Mouse (Mus musculus): ENCODE data around the gene Nf1. TPM values are rescaled to one million over a fixed set of nuclear protein-coding genes. Genes with fewer than 3 reads are reported as not detected.

Gene Nf1
- polyA plus RNA-seq, 1 experiment from 2014 or later = 6.5 TPM

DNA sequence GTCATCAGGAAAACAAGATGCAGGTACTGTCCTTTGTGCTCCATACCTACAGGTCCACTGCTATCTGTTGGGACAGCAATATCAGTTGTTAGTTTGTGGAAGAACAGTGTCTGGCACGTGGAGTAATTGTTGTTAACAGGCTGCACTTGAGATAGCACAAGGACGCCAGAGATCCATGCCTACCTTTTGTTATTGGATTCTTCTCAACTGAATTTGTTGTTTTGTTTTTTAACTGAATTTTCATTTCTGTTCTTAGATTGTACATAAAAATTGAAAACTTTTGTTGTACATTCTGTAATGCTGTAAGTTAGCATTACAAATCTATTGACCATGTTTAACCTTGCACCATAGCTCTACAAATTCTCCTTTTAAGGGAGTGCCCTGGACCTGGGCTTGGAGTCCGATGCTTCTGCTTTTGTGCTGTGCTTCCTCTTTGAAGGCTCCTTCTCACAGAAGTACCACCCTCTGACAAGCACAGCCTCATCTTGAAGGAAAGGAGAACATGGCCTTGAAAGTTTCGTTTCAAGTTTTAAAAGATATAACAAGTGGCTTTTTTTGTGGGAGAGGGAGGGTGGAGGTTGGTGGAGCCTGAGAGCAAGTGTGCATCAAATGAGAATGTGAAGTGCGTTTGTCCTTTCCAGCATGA lies 188.4 kb downstream of the Nf1 start:
- no peaks in the 10 kb centered on the region for H3K4me1 ChIP-seq
- H3K36me3 ChIP-seq = peaks cover 48% of the 10 kb centered on the region
- no peak overlapping the region for H3K4me3 ChIP-seq
- H3K27ac ChIP-seq = no peak overlapping the region
- WGBS = 93% methylated on average over 5 of the region's 5 CpGs
- no peak for DNase-seq (ENCODE audit: low spot score)
- H3K9me3 ChIP-seq (replicated peaks) = no peaks in the 10 kb centered on the region
- H3K27me3 ChIP-seq (ENCODE audit: low read depth, poor library complexity, severe bottlenecking) = no peaks in the 10 kb centered on the region

GRCm38 (mm10) chr11:79528601-79529000 lies 189.1 kb downstream of the Nf1 start:
- Histone ChIP-seq H3K36me3 (peaks cover 54% of the 10 kb centered on the region), H3K4me1 (no peaks in the 10 kb centered on the region), H3K9me3 (replicated peaks) (no peaks in the 10 kb centered on the region), H3K4me3 (no peak overlapping the region), H3K27ac (no peak overlapping the region), H3K27me3 (ENCODE audit: low read depth, poor library complexity, severe bottlenecking) (no peaks in the 10 kb centered on the region)
- DNase-seq (ENCODE audit: low spot score) = no peak
- 96% methylated on average over 3 of the region's 3 CpGs for WGBS

- Histone ChIP-seq H3K36me3 (peaks cover 55% of the 10 kb centered on the region), H3K9me3 (replicated peaks) (no peaks in the 10 kb centered on the region), H3K27me3 (ENCODE audit: low read depth, poor library complexity, severe bottlenecking) (no peaks in the 10 kb centered on the region), H3K4me3 (no peak overlapping the region), H3K27ac (no peak overlapping the region), H3K4me1 (no peaks in the 10 kb centered on the region)
- DNase-seq (ENCODE audit: low spot score) = no peak
- 94% methylated on average over 6 of the region's 6 CpGs for WGBS
Observed at GRCm38 (mm10) chr11:79529226-79529625, 189.7 kb downstream of the Nf1 start.

GRCm38 (mm10) chr11:79529736-79530135 lies 190.2 kb downstream of the Nf1 start:
- 97% methylated on average over 2 of the region's 2 CpGs for WGBS
- no peaks in the 10 kb centered on the region for H3K4me1 ChIP-seq
- H3K27me3 ChIP-seq (ENCODE audit: low read depth, poor library complexity, severe bottlenecking) = no peaks in the 10 kb centered on the region
- H3K27ac ChIP-seq = no peak overlapping the region
- H3K36me3 ChIP-seq = peaks cover 51% of the 10 kb centered on the region
- H3K4me3 ChIP-seq = no peak overlapping the region
- H3K9me3 ChIP-seq (replicated peaks) = no peaks in the 10 kb centered on the region
- no peak for DNase-seq (ENCODE audit: low spot score)

GRCm38 (mm10) chr11:79530333-79530761 lies 190.9 kb downstream of the Nf1 start, which contains the start of the genes Evi2 and Evi2a:
TSS of gene Evi2 (minus strand) at chr11:79530589.
TSS of gene Evi2a (minus strand) at chr11:79530609.
- Histone ChIP-seq H3K27me3 (ENCODE audit: low read depth, poor library complexity, severe bottlenecking) (no peaks in the 10 kb centered on the region), H3K4me3 (no peak within 1 kb of the TSS)
- WGBS = 93% methylated on average over 7 of the region's 7 CpGs

DNA sequence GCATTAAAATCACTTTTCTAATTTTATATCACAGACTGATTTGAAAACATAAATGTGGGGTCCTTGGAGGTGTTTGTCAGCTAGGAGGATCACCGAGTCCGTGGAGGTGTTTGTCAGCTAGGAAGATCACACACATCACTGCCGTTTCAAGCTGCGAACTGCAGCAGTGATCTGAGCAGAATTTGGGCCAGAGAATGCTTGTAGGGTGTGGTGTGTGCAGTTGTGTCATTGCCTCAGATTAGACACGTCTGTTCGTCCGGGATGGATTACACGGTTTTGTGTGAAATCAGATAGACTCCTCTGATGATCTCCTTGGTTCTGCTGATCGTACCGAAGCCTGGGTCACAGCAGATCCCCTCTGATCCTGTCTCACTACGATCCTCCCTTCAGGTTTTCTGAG lies 191.3 kb downstream of the Nf1 start:
- 90% methylated on average over 11 of the region's 11 CpGs for WGBS
- Histone ChIP-seq H3K4me3 (no peak overlapping the region), H3K36me3 (peaks cover 51% of the 10 kb centered on the region), H3K27ac (no peak overlapping the region), H3K9me3 (replicated peaks) (no peaks in the 10 kb centered on the region), H3K27me3 (ENCODE audit: low read depth, poor library complexity, severe bottlenecking) (no peaks in the 10 kb centered on the region), H3K4me1 (no peaks in the 10 kb centered on the region)
- no peak for DNase-seq (ENCODE audit: low spot score)

More at GRCm38 (mm10) chr11:79530333-79530761, 190.9 kb downstream of the Nf1 start, which contains the start of the genes Evi2 and Evi2a:
- Histone ChIP-seq H3K36me3 (peaks cover 49% of the 10 kb centered on the region), H3K27ac (no peak within 1 kb of the TSS), H3K4me1 (no peaks in the 10 kb centered on the region), H3K9me3 (replicated peaks) (no peaks in the 10 kb centered on the region)
- no peak for DNase-seq (ENCODE audit: low spot score)

DNA sequence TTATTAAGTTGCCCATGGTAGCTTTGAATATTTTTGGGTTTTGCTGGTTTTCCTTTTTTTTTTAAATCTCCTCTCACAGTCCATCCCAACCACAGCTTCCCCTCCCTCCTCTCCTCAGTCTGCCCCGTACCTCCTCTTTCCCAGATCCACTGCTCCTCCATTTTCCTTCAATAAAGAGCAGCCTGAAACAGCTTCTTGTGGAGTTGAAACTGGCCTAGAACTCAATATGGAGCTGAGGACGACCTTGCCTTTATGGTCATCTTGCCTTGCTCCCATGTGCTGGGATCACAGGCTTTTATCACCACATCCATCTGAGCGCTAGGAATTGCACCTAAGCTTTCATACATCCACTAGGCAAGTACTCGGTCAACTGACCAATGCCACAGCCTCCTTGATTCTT lies 192.0 kb downstream of the Nf1 start:
- Histone ChIP-seq H3K27ac (no peak overlapping the region), H3K9me3 (replicated peaks) (no peaks in the 10 kb centered on the region), H3K4me1 (no peaks in the 10 kb centered on the region), H3K4me3 (no peak overlapping the region), H3K36me3 (peaks cover 56% of the 10 kb centered on the region), H3K27me3 (ENCODE audit: low read depth, poor library complexity, severe bottlenecking) (no peaks in the 10 kb centered on the region)
- WGBS = 94% methylated on average over 4 of the region's 4 CpGs
- no peak for DNase-seq (ENCODE audit: low spot score)

GRCm38 (mm10) chr11:79533311-79533710 lies 193.8 kb downstream of the Nf1 start:
- H3K27ac ChIP-seq = no peak overlapping the region
- H3K9me3 ChIP-seq (replicated peaks) = no peaks in the 10 kb centered on the region
- no peak for DNase-seq (ENCODE audit: low spot score)
- H3K27me3 ChIP-seq (ENCODE audit: low read depth, poor library complexity, severe bottlenecking) = no peaks in the 10 kb centered on the region
- H3K4me3 ChIP-seq = no peak overlapping the region
- H3K4me1 ChIP-seq = no peaks in the 10 kb centered on the region
- peaks cover 60% of the 10 kb centered on the region for H3K36me3 ChIP-seq
- WGBS = 85% methylated on average over 6 of the region's 6 CpGs

DNA sequence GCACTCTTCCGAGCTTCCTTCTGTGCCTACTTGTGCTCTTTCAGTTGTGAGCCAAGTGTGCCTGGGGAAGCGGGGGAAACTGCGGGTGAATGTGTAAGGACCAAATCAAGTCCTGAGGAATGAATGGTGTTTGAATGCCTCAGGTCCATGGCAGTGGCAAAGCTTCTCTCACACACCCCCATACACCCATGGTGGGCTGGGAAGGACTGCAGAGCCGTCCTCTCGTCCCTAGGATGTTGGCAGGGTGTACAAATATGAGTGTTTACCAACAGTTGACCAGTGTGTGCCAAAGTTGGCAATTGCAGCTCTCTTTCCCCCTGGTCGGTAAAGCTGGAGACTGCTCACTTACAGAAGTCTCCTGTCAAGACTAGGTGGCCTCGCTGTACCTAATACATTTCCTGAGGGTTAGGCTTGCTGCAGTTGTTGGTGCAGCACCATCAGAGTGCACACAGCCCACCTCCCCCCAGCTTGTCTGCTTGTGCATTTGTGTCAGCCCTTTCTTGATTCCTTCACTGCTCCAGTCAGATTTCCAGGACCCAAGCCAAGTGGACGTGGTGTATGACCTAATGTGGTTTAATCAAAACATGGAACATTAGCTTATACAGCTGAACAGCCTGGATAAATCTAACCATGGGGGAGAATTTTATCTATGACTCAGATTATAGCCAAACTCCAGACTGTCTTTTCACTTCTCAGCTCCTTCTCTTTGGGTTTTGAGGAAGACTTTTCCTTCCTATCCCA lies 194.6 kb downstream of the Nf1 start:
- Histone ChIP-seq H3K9me3 (replicated peaks) (no peaks in the 10 kb centered on the region), H3K4me3 (no peak overlapping the region), H3K27me3 (ENCODE audit: low read depth, poor library complexity, severe bottlenecking) (no peaks in the 10 kb centered on the region), H3K4me1 (no peaks in the 10 kb centered on the region), H3K36me3 (peaks cover 58% of the 10 kb centered on the region), H3K27ac (no peak overlapping the region)
- 93% methylated on average over 8 of the region's 8 CpGs for WGBS
- no peak for DNase-seq (ENCODE audit: low spot score)

DNA sequence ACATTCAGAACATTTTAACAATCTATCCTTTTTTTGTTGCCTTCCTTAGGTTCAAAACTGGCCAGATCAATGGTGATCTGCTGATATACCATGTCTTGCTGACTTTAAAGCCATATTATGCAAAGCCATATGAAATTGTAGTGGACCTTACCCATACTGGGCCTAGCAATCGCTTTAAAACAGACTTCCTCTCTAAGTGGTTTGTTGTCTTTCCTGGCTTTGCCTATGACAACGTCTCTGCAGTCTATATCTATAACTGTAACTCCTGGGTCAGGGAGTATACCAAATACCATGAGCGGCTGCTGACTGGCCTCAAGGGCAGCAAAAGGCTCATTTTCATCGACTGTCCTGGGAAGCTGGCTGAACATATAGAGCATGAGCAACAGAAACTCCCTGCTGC lies 196.1 kb downstream of the Nf1 start:
- no peak for DNase-seq (ENCODE audit: low spot score)
- Histone ChIP-seq H3K36me3 (peaks cover 64% of the 10 kb centered on the region), H3K27ac (no peak overlapping the region), H3K27me3 (ENCODE audit: low read depth, poor library complexity, severe bottlenecking) (no peaks in the 10 kb centered on the region), H3K9me3 (replicated peaks) (no peaks in the 10 kb centered on the region), H3K4me1 (no peaks in the 10 kb centered on the region), H3K4me3 (no peak overlapping the region)
- WGBS = 97% methylated on average over 4 of the region's 4 CpGs

DNA sequence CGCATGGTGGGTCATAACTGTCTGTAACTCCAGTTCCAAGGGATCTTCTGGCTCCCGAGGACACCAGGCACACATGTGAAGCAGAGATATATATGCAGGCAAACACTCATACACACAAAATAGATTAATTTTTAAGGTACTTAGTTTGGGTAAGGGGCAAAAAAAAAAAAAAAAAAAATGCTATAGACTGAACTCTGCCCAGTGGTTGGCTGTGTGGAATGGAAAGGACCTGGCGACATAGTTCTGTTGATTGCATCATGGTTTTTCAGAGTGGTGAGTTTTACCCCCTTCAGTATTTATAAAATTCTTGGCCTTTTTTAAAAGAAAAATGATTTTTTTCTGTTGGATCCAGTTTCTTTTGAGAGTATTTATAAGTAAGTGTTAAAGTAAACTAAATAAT lies 196.8 kb downstream of the Nf1 start:
- Histone ChIP-seq H3K9me3 (replicated peaks) (no peaks in the 10 kb centered on the region), H3K4me3 (no peak overlapping the region), H3K36me3 (peaks cover 63% of the 10 kb centered on the region), H3K27ac (no peak overlapping the region), H3K27me3 (ENCODE audit: low read depth, poor library complexity, severe bottlenecking) (no peaks in the 10 kb centered on the region), H3K4me1 (no peaks in the 10 kb centered on the region)
- no peak for DNase-seq (ENCODE audit: low spot score)
- WGBS = 93% methylated on average over 3 of the region's 3 CpGs

DNA sequence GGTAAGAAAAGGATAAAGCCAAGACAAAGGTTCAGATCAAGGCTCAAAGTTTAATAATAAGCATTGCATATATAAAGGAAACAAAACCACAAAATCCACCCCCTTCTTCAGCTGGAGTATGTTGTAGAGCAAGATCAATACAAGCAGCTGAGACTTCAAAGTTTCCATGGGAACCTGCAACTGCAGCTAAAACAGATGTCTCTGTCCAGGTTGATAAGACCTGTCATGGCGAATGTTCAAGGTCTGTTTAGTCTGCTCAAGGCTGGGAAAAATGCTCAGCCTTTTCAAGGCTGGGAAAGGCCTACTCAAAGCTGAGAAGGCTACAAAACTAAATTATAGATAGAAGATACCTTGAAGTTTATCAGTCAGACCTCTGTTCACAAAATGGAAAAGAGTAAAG lies 213.1 kb downstream of the Nf1 start:
- Histone ChIP-seq H3K36me3 (peaks cover 95% of the 10 kb centered on the region), H3K27ac (no peak overlapping the region), H3K4me3 (no peak overlapping the region), H3K27me3 (ENCODE audit: low read depth, poor library complexity, severe bottlenecking) (no peaks in the 10 kb centered on the region), H3K4me1 (no peaks in the 10 kb centered on the region), H3K9me3 (replicated peaks) (no peaks in the 10 kb centered on the region)
- DNase-seq (ENCODE audit: low spot score) = no peak
- WGBS = 85% methylated on average over 1 of the region's 1 CpGs

- Histone ChIP-seq H3K4me3 (no peak overlapping the region), H3K36me3 (peaks cover 90% of the 10 kb centered on the region), H3K4me1 (no peaks in the 10 kb centered on the region), H3K9me3 (replicated peaks) (no peaks in the 10 kb centered on the region), H3K27me3 (ENCODE audit: low read depth, poor library complexity, severe bottlenecking) (no peaks in the 10 kb centered on the region), H3K27ac (no peak overlapping the region)
- DNase-seq (ENCODE audit: low spot score) = no peak
- 90% methylated on average over 4 of the region's 4 CpGs for WGBS
Observed at GRCm38 (mm10) chr11:79560536-79560935, 221.0 kb downstream of the Nf1 start.
